Mouse (Mus musculus) lung, embryonic 15.5 days (tissue): ENCODE measurements around the gene Wdr53. TPM values are rescaled to one million over a fixed set of nuclear protein-coding genes. Genes with fewer than 3 reads are reported as not detected.
"Not testable (repeated sequence)": the region's sequence is repeated elsewhere in the genome, so short reads cannot be mapped to it uniquely, and the experiment has no call there.

Experiments
- ATAC-seq: fragments of 200-750 bp; cut with Nextera tagmentation; 2 replicates; pipeline ENCODE4 v1.8.0; 2017; ENCODE audit warnings: moderate number of reproducible peaks, borderline replicate concordance; ENCODE audit not compliant: low FRiP score, low TSS enrichment; ENCODE audit errors: extremely low read depth
- H3K27ac ChIP-seq: fragments of 300-500 bp; sonication (generic); 2 replicates; pipeline ENCODE4 v1.5.1; 2015; ENCODE audit warnings: moderate library complexity, mild to moderate bottlenecking, inconsistent platforms
- H3K27me3 ChIP-seq: fragments of 300-500 bp; sonication (generic); 2 replicates; pipeline ENCODE4 v1.6.1; 2015; ENCODE audit warnings: inconsistent platforms
- H3K36me3 ChIP-seq: fragments of 300-500 bp; sonication (generic); 2 replicates; pipeline ENCODE4 v1.6.1; 2015; ENCODE audit warnings: inconsistent platforms
- H3K4me1 ChIP-seq: fragments of 300-500 bp; sonication (generic); 2 replicates; pipeline ENCODE4 v1.6.1; 2015; ENCODE audit warnings: inconsistent platforms
- H3K4me2 ChIP-seq: fragments of 300-500 bp; sonication (generic); 2 replicates; pipeline ENCODE4 v1.6.1; 2015; ENCODE audit warnings: inconsistent platforms, mild to moderate bottlenecking, moderate library complexity
- H3K4me3 ChIP-seq: fragments of 300-500 bp; sonication (generic); 2 replicates; pipeline ENCODE4 v1.5.1; 2015; ENCODE audit warnings: mild to moderate bottlenecking, inconsistent platforms
- H3K9ac ChIP-seq: fragments of 300-500 bp; sonication (generic); 2 replicates; pipeline ENCODE4 v1.6.1; 2015; ENCODE audit warnings: inconsistent platforms
- H3K9me3 ChIP-seq: fragments of 300-500 bp; sonication (generic); 2 replicates; pipeline ENCODE4 v1.6.1; 2016; ENCODE audit warnings: inconsistent platforms
- WGBS: fragments of 180-500 bp; shearing (Covaris S2); methylation state at CpG from one replicate; pipeline ENCODE4 v1.1.7; 2015; 5-methylcytosine and 5-hydroxymethylcytosine counted together
- microRNA counts: library from miRNA; unstranded; fragments of <30 nt; microRNA quantifications from one replicate; lab custom pipeline; 2016
- microRNA-seq: library from miRNA; unstranded; fragments of <30 nt; microRNA quantifications from one replicate; pipeline ENCODE4, GENCODE M21; 2016
- polyA plus RNA-seq: library from polyadenylated mRNA; unstranded; fragments of >200 nt; fragmentation: Nextera tagmentation; extraction: Ambion mirVana; gene quantifications from 2 replicates; pipeline ENCODE4 v1.2.1, GENCODE M21; 2015

Gene Wdr53
- polyA plus RNA-seq, 1 experiment from 2014 or later, result 19.5 TPM

- no peak overlapping the region for H3K27ac ChIP-seq
- no peak overlapping the region for H3K4me3 ChIP-seq
- H3K36me3 ChIP-seq, result peaks cover 60% of the 10 kb centered on the region
- H3K9me3 ChIP-seq, result no peaks in the 10 kb centered on the region
- H3K4me2 ChIP-seq, result no peak overlapping the region
- no peak for ATAC-seq
- H3K4me1 ChIP-seq, result peaks cover 17% of the 10 kb centered on the region
- H3K9ac ChIP-seq, result no peak overlapping the region
- H3K27me3 ChIP-seq, result no peaks in the 10 kb centered on the region
These were observed 35.6 kb downstream of the Wdr53 start for GRCm38 (mm10) chr16:32282608-32283007.

GRCm38 (mm10) chr16:32291821-32292220 is 44.8 kb downstream of the Wdr53 start:
- Histone ChIP-seq H3K9ac (no peak overlapping the region), H3K4me1 (no peaks in the 10 kb centered on the region), H3K36me3 (peaks cover 49% of the 10 kb centered on the region), H3K27me3 (no peaks in the 10 kb centered on the region), H3K4me3 (no peak overlapping the region), H3K4me2 (no peak overlapping the region), H3K9me3 (no peaks in the 10 kb centered on the region), H3K27ac (no peak overlapping the region)
- 91% methylated on average over 4 of the region's 4 CpGs for WGBS
- no peak for ATAC-seq

- H3K9me3 ChIP-seq, ATAC-seq, H3K27me3 ChIP-seq, H3K4me1 ChIP-seq, H3K27ac ChIP-seq, H3K4me2 ChIP-seq, H3K4me3 ChIP-seq, H3K9ac ChIP-seq: not testable (repeated sequence)
- WGBS, result 96% methylated on average over 4 of the region's 4 CpGs
- H3K36me3 ChIP-seq, result peaks cover 54% of the 10 kb centered on the region
These were observed 52.6 kb downstream of the Wdr53 start for GRCm38 (mm10) chr16:32299617-32300016.

GRCm38 (mm10) chr16:32303046-32303445 is 56.0 kb downstream of the Wdr53 start:
- no peak overlapping the region for H3K27ac ChIP-seq
- H3K9ac ChIP-seq, result no peak overlapping the region
- no peak for ATAC-seq
- no peaks in the 10 kb centered on the region for H3K9me3 ChIP-seq
- no peak overlapping the region for H3K4me3 ChIP-seq
- H3K4me1 ChIP-seq, result no peaks in the 10 kb centered on the region
- no peak overlapping the region for H3K4me2 ChIP-seq
- 50% methylated on average over 1 of the region's 1 CpGs for WGBS
- H3K27me3 ChIP-seq, result no peaks in the 10 kb centered on the region
- peaks cover 31% of the 10 kb centered on the region for H3K36me3 ChIP-seq

- Histone ChIP-seq H3K4me2 (no peak overlapping the region), H3K4me1 (no peaks in the 10 kb centered on the region), H3K9ac (no peak overlapping the region), H3K9me3 (no peaks in the 10 kb centered on the region), H3K27me3 (no peaks in the 10 kb centered on the region), H3K36me3 (peaks cover 23% of the 10 kb centered on the region), H3K27ac (no peak overlapping the region), H3K4me3 (no peak overlapping the region)
- no peak for ATAC-seq
- WGBS, result 92% methylated on average over 7 of the region's 7 CpGs
These were observed 56.9 kb downstream of the Wdr53 start for GRCm38 (mm10) chr16:32303886-32304285.

MicroRNAs encoded within 50 kb of the gene (microRNA counts, 519-probe panel; counts per million panel counts)
- 2,471 counts per million, percentile 48 among the panel's probes with 10 or more counts for microRNA mmu-miR-1946a (lab: Ali Mortazavi, UCI)

Small RNAs within 50 kb of the gene (microRNA-seq; reads per million reads assigned to microRNA genes)
- gene Mir1946a, result not detected

Other genes starting within 250 kb of the Wdr53 start
- 12.2 and 13.5 TPM in 2 replicates for gene Senp5, start 243.9 kb upstream of the Wdr53 start, polyA plus RNA-seq
- gene Pak2, start 167.9 kb upstream of the Wdr53 start, polyA plus RNA-seq, result 33.2 and 35.7 TPM in 2 replicates
- gene Pigx, start 147.5 kb upstream of the Wdr53 start, polyA plus RNA-seq, result 88.9 and 95.6 TPM in 2 replicates
- gene Cep19, start 147.4 kb upstream of the Wdr53 start, polyA plus RNA-seq, result 29.8 and 30.3 TPM in 2 replicates
- gene Nrros, start 81.6 kb upstream of the Wdr53 start, polyA plus RNA-seq, result 39.6 and 45.8 TPM in 2 replicates
- gene Bex6, start 67.4 kb upstream of the Wdr53 start, polyA plus RNA-seq, result 0.20 and 0.36 TPM in 2 replicates
- gene Fbxo45, start 69 bp upstream of the Wdr53 start, polyA plus RNA-seq, result 16.6 and 17.2 TPM in 2 replicates
- gene Smco1, start 24.2 kb downstream of the Wdr53 start, polyA plus RNA-seq, result 0.11 TPM in 1 of 2 replicates, not detected in the other
- gene Rnf168, start 30.2 kb downstream of the Wdr53 start, polyA plus RNA-seq, result 35.8 and 36.7 TPM in 2 replicates
- 24.2 TPM in 2 replicates for gene Ubxn7, start 85.0 kb downstream of the Wdr53 start, polyA plus RNA-seq
- gene Tm4sf19, start 153.3 kb downstream of the Wdr53 start, polyA plus RNA-seq, result not detected in 2 replicates
- gene Tctex1d2, start 172.5 kb downstream of the Wdr53 start, polyA plus RNA-seq, result 23.3 and 25.6 TPM in 2 replicates
- gene Pcyt1a, start 183.7 kb downstream of the Wdr53 start, polyA plus RNA-seq, result 35.6 and 36.1 TPM in 2 replicates
- gene Slc51a, start 240.7 kb downstream of the Wdr53 start, polyA plus RNA-seq, result 0.08 and 0.39 TPM in 2 replicates
- gene Zdhhc19, start 249.0 kb downstream of the Wdr53 start, polyA plus RNA-seq, result not detected in 2 replicates